Mouse (Mus musculus) spleen, adult 2 months (tissue): ENCODE data around the gene Crtc1. TPM values are rescaled to one million over a fixed set of nuclear protein-coding genes. Genes with fewer than 3 reads are reported as not detected.

ENCODE experiments used
- DNase-seq, 2 experiments: peaks; one replicate each; pipeline versions ENCODE4 v3.0.0 to v3.0.0-alpha.2; 2012 to 2021; ENCODE audit warnings: low spot score in 2 of 2, low read depth in 1 of 2
- H3K27ac ChIP-seq: fragments of 200-500 bp; 2 replicates; pipeline ENCODE4 v1.5.1; 2012; ENCODE audit warnings: low read length, inconsistent platforms; ENCODE audit not compliant: insufficient read depth
- H3K27me3 ChIP-seq: fragments of 200-500 bp; 2 replicates; pipeline ENCODE4 v1.6.1; 2012; ENCODE audit warnings: mild to moderate bottlenecking, moderate library complexity, low read length, inconsistent platforms; ENCODE audit not compliant: control insufficient read depth, insufficient read depth
- H3K36me3 ChIP-seq: fragments of 200-500 bp; 2 replicates; pipeline ENCODE4 v1.6.1; 2012; ENCODE audit warnings: mild to moderate bottlenecking, low read length, inconsistent platforms; ENCODE audit not compliant: control insufficient read depth, insufficient read depth
- H3K4me1 ChIP-seq: fragments of 200-500 bp; 2 replicates; pipeline ENCODE4 v1.6.1; 2011; ENCODE audit warnings: inconsistent platforms; ENCODE audit not compliant: control insufficient read depth, insufficient read depth, insufficient read length
- H3K4me3 ChIP-seq: fragments of 200-500 bp; 2 replicates; pipeline ENCODE4 v1.5.1; 2011; ENCODE audit warnings: mild to moderate bottlenecking, inconsistent platforms; ENCODE audit not compliant: insufficient read depth, insufficient read length; ENCODE audit errors: extremely low read depth
- CTCF ChIP-seq: fragments of 200-500 bp; IDR thresholded peaks from 2 replicates; pipeline ENCODE4 v1.5.1; 2011; ENCODE audit warnings: mild to moderate bottlenecking, inconsistent platforms; ENCODE audit not compliant: insufficient read depth, insufficient read length, insufficient replicate concordance; ENCODE audit errors: extremely low read depth
- POLR2A ChIP-seq: fragments of 200-500 bp; IDR thresholded peaks from 2 replicates; pipeline ENCODE4 v1.6.1; 2011; ENCODE audit warnings: low read depth, low read length, inconsistent platforms
- WGBS: fragments of 180-500 bp; shearing (Covaris S2); methylation state at CpG from one replicate; pipeline ENCODE4 v1.1.7; 2018; 5-methylcytosine and 5-hydroxymethylcytosine counted together
- polyA plus RNA-seq: library from polyadenylated mRNA; depleted of rRNA; stranded (reverse); fragments of >200 nt; gene quantifications from 2 replicates; pipeline ENCODE4 v1.2.3, GENCODE M21; 2012

Crtc1 gene
- polyA plus RNA-seq, 1 experiment: 18.9 TPM

DNA sequence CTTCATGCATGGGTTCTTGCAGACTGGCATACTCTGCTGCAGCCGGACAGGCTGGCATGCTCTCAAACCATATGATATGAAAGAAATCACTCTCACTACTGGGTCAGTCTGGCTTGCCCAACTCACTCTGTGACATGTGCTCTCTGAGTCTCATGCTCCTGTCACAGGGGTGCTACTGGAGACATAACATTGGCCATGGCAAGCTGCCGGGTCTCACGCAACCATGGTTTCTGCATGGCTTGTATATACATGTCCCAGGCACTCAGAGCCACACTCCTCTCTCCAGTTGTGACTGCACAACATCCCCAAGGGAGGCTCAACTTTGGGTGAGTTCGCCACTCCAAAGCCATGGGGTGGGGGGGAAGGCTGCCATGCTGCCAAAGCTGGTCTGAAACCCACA lies 8.2 kb downstream of the Crtc1 start:
- Histone ChIP-seq H3K36me3 (no peaks in the 10 kb centered on the region), H3K27ac (no peak overlapping the region), H3K4me1 (peaks cover 7% of the 10 kb centered on the region; the same call in 1 of the 2 replicates), H3K4me3 (no peak overlapping the region), H3K27me3 (no peaks in the 10 kb centered on the region)
- no peak for DNase-seq
- TF ChIP-seq POLR2A (no peak), CTCF (no peak)
- 87% methylated on average over 4 of the region's 4 CpGs for WGBS

DNA sequence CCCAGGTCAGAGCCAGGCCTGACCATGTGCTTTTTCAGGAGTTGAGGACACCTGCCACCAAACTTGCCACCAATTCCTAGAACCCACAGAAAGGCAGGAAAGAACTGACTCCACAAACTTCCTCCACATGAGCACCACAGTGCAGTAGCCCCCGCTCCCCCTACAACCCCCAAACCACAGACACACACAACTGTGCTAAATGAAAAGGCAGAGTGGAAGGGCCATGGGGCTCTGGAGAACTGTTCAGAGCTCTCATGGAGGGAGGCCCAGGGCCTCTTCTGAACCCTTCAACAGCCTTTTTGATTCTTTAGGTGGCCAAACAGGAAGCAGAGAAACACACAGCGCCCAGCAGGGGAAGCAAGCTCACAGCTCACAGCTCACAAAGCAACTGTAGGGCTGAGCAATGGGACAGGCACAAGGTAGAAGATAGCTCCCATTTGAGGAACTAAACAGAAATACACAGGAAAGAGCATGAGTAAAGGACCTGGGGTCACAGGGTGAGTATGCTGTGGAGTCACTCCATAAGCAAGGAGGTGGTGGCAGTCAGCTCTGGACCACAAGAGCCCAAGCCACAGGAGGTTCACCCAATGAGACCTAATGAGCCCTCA lies 13.0 kb downstream of the Crtc1 start:
- H3K4me3 ChIP-seq: no peak overlapping the region

DNA sequence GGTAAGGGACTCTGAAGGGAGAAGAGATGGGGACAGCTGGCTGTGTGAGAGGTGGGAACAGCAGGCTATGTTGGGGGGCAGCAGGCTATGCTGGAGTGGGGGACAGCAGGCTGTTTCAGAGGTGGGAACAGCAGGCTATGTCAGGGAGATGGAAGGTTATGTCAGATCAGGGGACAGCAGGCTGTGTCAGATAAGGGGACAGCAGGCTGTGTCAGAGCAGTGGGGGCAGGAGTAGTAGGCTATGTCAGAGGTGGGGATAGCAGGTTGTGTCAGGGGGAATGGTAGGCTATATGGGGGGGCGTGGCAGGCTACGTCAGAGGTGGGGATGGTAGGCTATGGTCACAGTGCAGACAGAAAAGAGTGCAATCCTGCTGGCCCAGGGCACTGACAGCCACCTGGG lies 16.7 kb downstream of the Crtc1 start:
- no peak overlapping the region for H3K27ac ChIP-seq
- TF ChIP-seq CTCF: no peak
- no peak for TF ChIP-seq POLR2A
- 96% methylated on average over 2 of the region's 2 CpGs for WGBS
- H3K4me1 ChIP-seq: peaks cover 10% of the 10 kb centered on the region; the same call in 1 of the 2 replicates
- H3K27me3 ChIP-seq: no peaks in the 10 kb centered on the region
- no peak for DNase-seq
- H3K36me3 ChIP-seq: no peaks in the 10 kb centered on the region
- no peak overlapping the region for H3K4me3 ChIP-seq

More for the DNA sequence above, 13.0 kb downstream of the Crtc1 start:
- Histone ChIP-seq H3K4me1 (peaks cover 10% of the 10 kb centered on the region; the same call in 1 of the 2 replicates), H3K27me3 (no peaks in the 10 kb centered on the region), H3K27ac (peak overlapping the region; percentile 38; the same call in 1 of the 2 replicates), H3K36me3 (no peaks in the 10 kb centered on the region)
- 14% methylated on average over 2 of the region's 2 CpGs for WGBS
- peak; percentile 9 to 10 for DNase-seq
- TF ChIP-seq CTCF (no peak), POLR2A (no peak)

DNA sequence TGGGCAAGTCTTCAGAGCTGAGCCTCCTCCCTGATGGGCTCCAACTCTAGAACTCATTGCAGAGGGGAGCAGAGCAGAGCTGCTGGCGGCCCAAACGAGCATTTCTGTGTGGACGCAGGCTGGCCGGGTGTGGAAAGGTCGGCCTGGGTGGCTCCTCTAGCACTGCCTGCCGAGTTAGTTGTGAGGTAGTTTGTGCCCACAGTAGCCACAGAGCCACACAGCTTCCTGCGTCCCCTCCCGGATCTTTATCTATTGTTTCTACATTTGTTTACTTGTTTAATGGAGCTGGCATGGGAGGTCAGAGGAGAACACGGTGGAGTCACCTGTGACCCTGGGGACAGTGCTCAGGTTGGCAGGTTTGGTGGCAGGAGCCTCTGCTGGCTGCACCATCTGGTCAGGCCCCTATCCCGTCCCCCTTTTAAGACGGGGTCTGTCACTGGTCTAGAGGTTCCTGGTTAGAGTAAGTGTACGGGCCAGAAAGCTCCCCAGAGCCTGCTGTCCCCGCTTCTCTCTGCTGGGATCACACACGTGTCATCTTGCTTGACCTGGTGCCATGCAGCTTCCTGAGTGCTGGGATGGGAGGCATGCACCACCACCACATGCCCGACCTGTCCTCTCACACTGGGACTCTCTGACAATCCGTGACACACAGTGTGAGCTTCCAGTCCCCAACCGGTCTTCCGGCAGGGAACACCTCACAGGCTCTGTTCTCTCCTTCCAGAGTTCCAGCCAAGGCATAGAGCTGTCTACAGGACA lies 17.9 kb downstream of the Crtc1 start:
- Histone ChIP-seq H3K36me3 (no peaks in the 10 kb centered on the region), H3K4me3 (no peak overlapping the region), H3K27me3 (no peaks in the 10 kb centered on the region), H3K4me1 (peaks cover 6% of the 10 kb centered on the region; the same call in 1 of the 2 replicates), H3K27ac (no peak overlapping the region)
- DNase-seq: no peak
- 48% methylated on average over 18 of the region's 18 CpGs for WGBS
- TF ChIP-seq POLR2A: no peak
- no peak for TF ChIP-seq CTCF

DNA sequence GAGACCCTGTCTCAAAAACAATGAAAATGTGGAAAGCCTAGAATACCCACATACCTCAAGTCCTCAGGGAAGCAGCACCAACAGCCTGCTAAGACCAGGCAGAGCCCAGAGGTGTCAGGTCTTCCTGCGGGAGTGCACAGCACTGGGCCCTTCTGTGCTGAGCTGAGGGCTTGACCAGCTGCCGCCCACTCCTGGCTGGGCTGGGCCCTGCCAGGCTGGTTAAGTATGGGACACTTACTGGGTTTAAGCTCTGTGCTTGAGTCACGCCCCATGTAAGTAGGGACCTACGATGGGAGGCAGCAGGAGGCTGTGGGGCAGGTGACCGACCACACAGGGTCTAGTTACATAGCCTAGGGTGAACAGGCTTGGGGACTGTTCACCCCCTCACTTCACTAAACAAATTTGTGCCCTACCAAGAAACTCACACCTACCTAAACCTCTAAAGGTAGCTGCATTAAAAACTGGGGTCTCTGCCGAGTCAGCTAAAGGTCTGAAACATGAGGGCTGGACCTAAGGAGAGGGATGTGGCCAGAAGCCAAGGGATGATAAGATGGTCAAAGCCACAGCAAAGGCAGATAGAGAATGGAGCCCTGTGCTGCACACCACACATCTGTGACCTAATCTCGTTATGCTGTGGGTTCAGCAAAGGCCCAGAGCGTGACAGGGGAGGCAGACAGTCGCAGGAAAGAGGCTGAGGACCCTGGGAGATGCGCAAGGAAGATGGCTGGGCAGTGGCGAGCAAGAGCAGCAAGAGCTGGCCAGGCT lies 19.3 kb downstream of the Crtc1 start:
- Histone ChIP-seq H3K4me3 (no peak overlapping the region), H3K27me3 (no peaks in the 10 kb centered on the region), H3K36me3 (no peaks in the 10 kb centered on the region), H3K27ac (no peak overlapping the region), H3K4me1 (no peaks in the 10 kb centered on the region)
- WGBS: 83% methylated on average over 11 of the region's 11 CpGs
- DNase-seq: no peak
- TF ChIP-seq POLR2A (no peak), CTCF (no peak)

DNA sequence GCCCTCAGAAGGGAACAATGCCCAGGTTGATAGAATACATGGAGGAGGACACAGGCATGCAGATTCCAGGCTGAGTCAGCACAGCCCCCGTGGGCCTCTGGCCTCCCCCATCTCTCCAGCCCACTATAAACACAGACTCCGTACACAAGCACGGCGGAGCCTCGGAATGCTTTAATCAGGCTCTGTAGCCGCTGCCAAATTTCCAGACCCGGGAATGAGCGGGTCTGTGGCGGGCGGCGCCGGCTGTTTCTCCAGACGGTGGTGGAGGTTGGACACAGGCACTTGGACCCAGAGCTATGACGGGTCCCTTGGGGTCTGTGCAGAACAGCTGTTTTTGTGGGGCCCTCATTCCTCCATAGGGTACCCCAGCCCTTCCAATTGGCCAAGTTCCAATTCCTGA lies 20.4 kb downstream of the Crtc1 start:
- 92% methylated on average over 14 of the region's 14 CpGs for WGBS
- no peak for TF ChIP-seq CTCF
- TF ChIP-seq POLR2A: no peak
- no peak overlapping the region for H3K27ac ChIP-seq
- H3K4me3 ChIP-seq: no peak overlapping the region
- DNase-seq: no peak
- H3K4me1 ChIP-seq: no peaks in the 10 kb centered on the region
- no peaks in the 10 kb centered on the region for H3K27me3 ChIP-seq
- no peaks in the 10 kb centered on the region for H3K36me3 ChIP-seq
